ENCODE assay signal across 8 mouse cellular contexts in genomic region chr2:130961851-130962250, GRCm38 (mm10). TPM values are rescaled to one million over a fixed set of nuclear protein-coding genes. Genes with fewer than 3 reads are reported as not detected.
A peak's percentile ranks its signal among the peaks of the same experiment; 100 is the strongest.
DNase-seq lines count a peak whose midpoint lies in the region; ATAC-seq and TF ChIP-seq lines count a peak whose summit lies in the region.

No protein-coding gene starts in this region.

- no peak overlapping the region for H3K27ac ChIP-seq in gastrocnemius, adult 2 months

- no peak for DNase-seq in gastrocnemius, adult 2 months
- DNase-seq in gastrocnemius, postnatal 36 days: no peak
- peak; percentile 22 for DNase-seq in thymus, postnatal 0 days (ENCODE audit: low spot score)
- no peak for DNase-seq in thymus, postnatal 25 days
- DNase-seq in mesoderm, embryonic 11.5 days (ENCODE audit: low read depth, low spot score): peak; percentile 55
- no peak for DNase-seq in left cerebral cortex, postnatal 25 days (ENCODE audit: low spot score in 2 of 2)
- no peak for DNase-seq in left cerebral cortex, adult 11 months (ENCODE audit: low spot score)

- peak; percentile 64 for TF ChIP-seq CTCF in gastrocnemius, adult 2 months (IDR thresholded peaks at IDR 0.05)

- intact Hi-C loops in gastrocnemius, adult 2 months (cut with DNase I): loop anchor here (10.0 kb wide), 1 partner anchor 293 kb away; no protein-coding TSS in a partner anchor
- intact Hi-C loops in gastrocnemius, postnatal 36 days (cut with DNase I): loop anchor here (10.0 kb wide), 1 partner anchor 293 kb away; no protein-coding TSS in a partner anchor
- intact Hi-C loops in left cerebral cortex, postnatal 25 days (cut with DNase I): no loop called here

- H3K4me3 ChIP-seq in gastrocnemius, adult 2 months: no peak overlapping the region

- ATAC-seq in erythroblast, adult 5-6 weeks (replicated peaks; ENCODE audit: low FRiP score, poor library complexity, severe bottlenecking): peak; percentile 83

RNA-seq across cellular contexts. Expression of gene Atrn, which starts 55.6 kb away (rescaled TPM):
- 10 to 100 TPM; 14.1 to 15.3 TPM for total RNA-seq in gastrocnemius, adult 2 months (2021)
- total RNA-seq in gastrocnemius, postnatal 36 days (2021): 10 to 100 TPM; 13.3 TPM
- polyA plus RNA-seq in thymus, postnatal 0 days (2015; fragmentation: Nextera tagmentation; extraction: Ambion mirVana): 3.0 and 5.0 TPM in 2 replicates
- total RNA-seq in erythroblast, adult 5-6 weeks (2015; ENCODE audit: low replicate concordance): 9.0 and 18.8 TPM in 2 replicates
- total RNA-seq in erythroblast, adult 5-6 weeks (2017; ENCODE audit: low replicate concordance): 6.5 and 8.4 TPM in 2 replicates
- total RNA-seq in left cerebral cortex, postnatal 25 days (2021): 100 to 1,000 TPM; 122 to 127 TPM

RNA-seq across cellular contexts. Expression of gene 4930402H24Rik, which starts 55.6 kb away (rescaled TPM):
- total RNA-seq in gastrocnemius, adult 2 months (2021): 1 to 10 TPM; 3.1 to 5.0 TPM
- total RNA-seq in gastrocnemius, postnatal 36 days (2021): 1 to 10 TPM; 3.9 to 5.7 TPM
- 11.0 and 11.2 TPM in 2 replicates for polyA plus RNA-seq in thymus, postnatal 0 days (2015; fragmentation: Nextera tagmentation; extraction: Ambion mirVana)
- 2.7 and 4.2 TPM in 2 replicates for total RNA-seq in erythroblast, adult 5-6 weeks (2015; ENCODE audit: low replicate concordance)
- total RNA-seq in erythroblast, adult 5-6 weeks (2017; ENCODE audit: low replicate concordance): 3.1 and 8.2 TPM in 2 replicates
- 10 to 100 TPM; 67.1 to 78.1 TPM for total RNA-seq in left cerebral cortex, postnatal 25 days (2021)

Comparison
In these comparisons a context has a peak if more than half of its experiments do, and no peak if none do; other contexts are left out.
1. DNase-seq: peak in thymus, postnatal 0 days (single experiment) and mesoderm, embryonic 11.5 days (single experiment); none in gastrocnemius, adult 2 months (single experiment), gastrocnemius, postnatal 36 days (0 of 2), thymus, postnatal 25 days (single experiment), left cerebral cortex, postnatal 25 days (0 of 2) and left cerebral cortex, adult 11 months (single experiment).
2. RNA of gene Atrn, which starts 55.6 kb away (total RNA-seq): 122 to 127 TPM in left cerebral cortex, postnatal 25 days; 14.1 to 15.3 TPM in gastrocnemius, adult 2 months, 13.3 TPM in gastrocnemius, postnatal 36 days and 6.5 to 18.8 TPM in erythroblast, adult 5-6 weeks; every median in the first group is over 4 times any median in the second.
3. RNA of gene 4930402H24Rik, which starts 55.6 kb away (total RNA-seq): 67.1 to 78.1 TPM in left cerebral cortex, postnatal 25 days; 2.7 to 8.2 TPM in erythroblast, adult 5-6 weeks, 3.9 to 5.7 TPM in gastrocnemius, postnatal 36 days and 3.1 to 5.0 TPM in gastrocnemius, adult 2 months; every median in the first group is over 4 times any median in the second.